Mouse (Mus musculus) c-Kit-positive CD71-positive TER-119-positive erythroid progenitor cells, embryonic 14.5 days (primary cell): Measurements from ENCODE around the gene Dlg2.

ENCODE experiments used
- DNase-seq: peaks from one replicate; pipeline ENCODE4 v3.0.0-alpha.2; 2013; ENCODE audit warnings: low spot score

The Dlg2 gene

DNA sequence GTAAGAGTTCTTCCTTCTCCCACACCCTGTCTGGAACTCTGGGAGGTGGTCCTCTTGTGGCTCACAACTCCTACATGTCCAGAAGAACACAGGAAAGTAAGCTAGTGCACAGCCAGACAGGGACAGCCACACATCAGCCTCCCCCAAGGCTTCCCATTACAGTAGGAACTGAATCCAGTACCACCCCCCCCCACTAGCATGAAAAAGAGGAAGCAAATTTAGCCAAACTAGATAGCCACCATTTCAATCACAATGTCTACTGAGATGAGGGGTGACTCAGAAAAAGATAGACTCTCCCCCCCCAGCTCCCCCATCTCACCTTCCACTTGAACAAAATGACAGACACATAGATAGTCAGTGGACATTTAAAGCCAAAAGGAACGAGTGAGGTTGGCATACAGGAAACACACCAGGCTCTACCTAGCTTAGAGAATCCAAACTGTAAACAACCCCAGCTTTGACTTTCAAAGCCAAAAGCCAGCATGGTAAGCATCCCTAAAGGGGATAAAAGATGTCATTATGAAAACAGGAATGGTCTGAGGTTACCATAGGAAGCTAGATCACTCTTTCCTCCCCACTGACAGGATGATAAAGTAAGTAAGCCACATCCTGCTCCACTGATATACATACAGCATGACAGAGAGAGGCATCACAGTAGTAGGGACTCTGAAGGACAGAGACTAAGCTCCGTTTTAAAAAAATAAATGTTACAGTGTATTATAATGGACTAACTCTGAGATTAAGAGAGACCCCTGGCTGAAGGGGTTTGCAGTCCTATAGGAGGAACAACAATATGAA, 1986.8 kb downstream of the Dlg2 start:
- no peak for DNase-seq

DNA sequence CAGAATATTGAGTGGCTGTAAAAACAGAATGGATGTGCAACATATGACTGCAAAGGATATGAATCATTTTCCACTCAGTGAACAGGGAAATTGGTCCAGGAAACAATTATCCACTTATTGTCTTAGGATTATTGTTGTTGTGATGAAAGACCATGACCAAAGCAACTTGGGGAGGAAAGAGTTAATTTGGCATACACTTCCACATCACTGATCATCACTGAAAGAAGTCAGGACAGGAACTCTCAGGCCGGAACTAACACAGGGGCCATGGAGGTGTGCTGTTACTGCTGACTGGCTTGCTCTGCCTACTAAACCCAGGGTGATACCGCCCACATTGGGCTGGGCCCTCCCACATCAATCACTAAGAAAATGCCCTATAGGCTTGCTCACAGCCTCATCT, 1987.8 kb downstream of the Dlg2 start:
- no peak for DNase-seq

DNA sequence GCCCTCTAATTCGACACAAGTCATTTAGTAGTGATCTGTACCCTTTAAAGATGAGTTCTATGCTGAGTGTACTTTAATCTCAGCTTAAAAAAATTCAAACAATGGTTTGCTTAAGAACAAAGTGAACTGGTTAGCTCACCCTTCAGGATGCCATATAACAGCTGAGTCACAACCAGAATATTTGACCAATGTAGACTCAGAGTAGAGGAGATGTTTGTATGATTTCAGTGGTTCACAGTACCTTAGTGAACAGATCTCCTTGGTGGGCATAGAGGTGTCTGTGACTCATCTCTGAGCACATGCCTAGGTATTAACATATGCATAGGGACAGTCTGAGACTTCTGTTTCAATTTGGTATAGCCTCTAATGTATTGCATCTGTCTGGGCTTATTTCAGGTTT, 2002.7 kb downstream of the Dlg2 start:
- no peak for DNase-seq

DNA sequence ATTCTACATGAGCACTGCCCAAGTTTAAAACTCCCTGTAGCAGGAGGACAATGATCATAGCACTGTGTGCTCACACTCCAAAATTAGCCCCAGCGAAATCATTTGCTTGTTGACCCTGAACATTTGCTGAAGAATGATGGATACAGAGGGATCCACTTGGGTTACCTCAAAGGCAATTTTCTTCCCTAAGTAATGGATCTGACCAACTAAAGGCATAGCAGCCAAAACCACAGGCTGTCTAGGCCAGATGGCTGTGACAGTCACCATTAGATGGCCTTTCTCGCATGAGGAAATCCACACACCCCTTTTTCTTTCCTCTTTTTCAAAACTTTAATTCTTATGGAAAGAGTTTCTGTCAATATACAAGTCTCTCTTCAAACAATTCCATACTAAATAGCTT, 2003.3 kb downstream of the Dlg2 start:
- no peak for DNase-seq

DNA sequence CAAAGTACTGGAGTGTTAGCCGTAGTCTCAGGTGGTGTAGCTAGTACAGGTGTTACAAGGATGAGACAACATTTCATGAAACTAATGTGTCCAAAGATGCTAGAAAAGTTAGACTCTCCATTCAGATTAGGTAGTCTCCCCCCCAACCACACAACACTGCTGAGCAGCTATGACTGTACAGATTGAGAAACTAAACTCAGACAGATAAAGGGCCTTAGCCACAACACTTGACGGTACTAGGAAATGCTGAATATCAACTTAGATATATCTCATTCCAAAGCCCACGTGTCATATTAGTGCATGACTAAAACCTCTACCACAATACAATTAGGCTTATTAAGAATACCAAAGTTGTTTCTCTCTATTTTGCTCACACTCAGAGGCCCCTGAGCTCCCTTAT, 2006.9 kb downstream of the Dlg2 start:
- no peak for DNase-seq

DNA sequence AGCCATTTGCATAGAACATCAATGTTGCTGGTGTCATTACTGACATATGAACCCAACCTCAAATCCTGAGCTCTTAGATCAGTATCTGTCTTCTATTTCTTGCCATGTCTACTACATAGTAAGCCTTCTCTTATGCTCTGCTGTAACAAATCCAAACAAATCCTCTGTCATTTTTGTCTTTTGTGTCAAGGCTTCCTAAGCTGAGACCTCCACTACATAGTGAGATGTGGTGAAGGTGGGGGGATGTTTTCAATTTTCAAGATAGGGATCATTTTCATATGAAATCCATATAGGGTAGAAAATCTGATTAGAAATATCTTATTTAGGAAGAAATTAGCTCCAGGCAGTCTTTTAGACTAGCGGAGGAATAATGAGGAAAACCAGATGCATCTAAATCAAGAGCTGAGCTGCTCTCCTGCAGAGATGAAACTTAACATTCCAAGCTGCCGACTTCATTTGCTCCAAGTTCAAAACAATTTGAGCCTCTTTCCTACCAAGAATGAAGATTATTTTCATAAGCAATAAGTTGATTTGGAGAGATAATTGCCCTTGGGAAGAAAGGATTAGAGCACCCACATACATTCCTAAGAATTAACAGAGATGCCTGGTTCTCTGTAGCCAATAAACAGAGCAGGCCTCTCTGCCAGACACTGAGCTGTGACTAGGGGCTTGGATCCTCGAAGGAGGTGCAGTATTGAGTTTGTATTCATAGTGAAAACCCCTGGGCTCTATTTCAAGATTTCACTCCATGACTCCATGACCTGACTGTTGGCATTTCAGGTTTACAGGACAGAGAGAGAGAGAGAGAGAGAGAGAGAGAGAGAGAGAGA, 2009.6 kb downstream of the Dlg2 start:
- DNase-seq: no peak

DNA sequence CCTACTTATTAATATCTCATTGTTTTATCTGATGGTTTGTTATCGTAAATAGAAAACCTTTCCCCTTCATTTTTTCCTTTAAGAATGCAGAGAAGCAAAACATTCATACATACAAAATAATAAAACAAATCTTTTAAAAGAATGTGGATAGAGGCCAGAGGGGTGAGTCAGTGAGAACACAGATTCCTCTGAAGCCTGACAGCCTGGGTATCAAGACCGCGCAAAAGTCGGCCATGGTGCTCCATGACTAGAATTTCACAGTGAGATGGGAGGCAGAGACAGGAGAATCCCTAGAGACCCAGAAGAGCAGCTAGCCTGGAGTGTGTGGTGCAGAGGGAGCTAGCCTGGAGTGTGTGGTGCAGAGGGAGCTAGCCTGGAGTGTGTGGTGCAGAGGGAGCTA, 2010.4 kb downstream of the Dlg2 start:
- no peak for DNase-seq

DNA sequence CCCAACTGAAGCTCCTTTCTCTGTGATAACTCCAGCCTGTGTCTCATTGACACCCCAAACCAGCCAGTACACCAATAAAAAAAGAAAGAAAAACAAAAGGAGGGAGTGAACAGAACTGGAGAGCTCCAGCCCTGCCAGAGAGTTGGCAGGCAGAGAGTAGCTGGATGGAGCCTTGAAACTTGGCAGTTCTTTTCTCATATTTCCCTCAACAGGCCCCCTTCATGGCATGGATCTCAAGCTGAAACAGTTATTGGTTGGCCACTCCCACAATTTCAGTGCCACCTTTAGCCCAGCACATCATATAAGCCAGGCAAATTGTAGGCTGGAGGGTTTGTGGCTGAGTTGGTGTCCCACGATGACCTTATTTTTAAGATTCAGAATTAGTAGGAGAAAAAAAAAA, 2015.8 kb downstream of the Dlg2 start:
- DNase-seq: no peak

DNA sequence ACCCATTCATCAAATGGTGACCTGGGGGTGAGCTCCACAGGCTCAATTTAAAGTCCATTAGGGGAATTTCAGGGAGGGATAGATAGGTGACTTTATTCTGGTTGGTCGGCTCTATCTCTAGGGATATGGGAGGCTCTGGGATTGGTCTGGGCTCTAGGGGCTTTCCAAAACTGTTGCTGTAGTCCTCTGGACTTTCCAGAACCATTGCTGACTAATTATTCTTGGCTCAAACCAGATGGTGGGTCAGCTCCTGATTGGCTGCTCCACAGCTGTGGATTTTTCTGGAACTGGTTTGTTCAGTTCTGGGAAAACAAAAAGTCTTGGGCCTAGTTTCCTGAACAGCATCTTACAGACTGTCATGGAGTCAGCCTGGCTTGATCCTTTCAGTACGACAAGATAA, 2017.0 kb downstream of the Dlg2 start:
- DNase-seq: no peak
